Mouse (Mus musculus) urinary bladder, postnatal 0 days (tissue): ENCODE data around the gene Gemin8. TPM values are rescaled to one million over a fixed set of nuclear protein-coding genes. Genes with fewer than 3 reads are reported as not detected.

Source experiments
- polyA plus RNA-seq: library from polyadenylated mRNA; unstranded; fragments of >200 nt; fragmentation: Nextera tagmentation; extraction: Ambion mirVana; gene quantifications from 2 replicates; pipeline ENCODE4 v1.2.1, GENCODE M21; 2015

Gene Gemin8
- 4.2 and 4.3 TPM in 2 replicates for polyA plus RNA-seq

GRCm38 (mm10) chrX:166169892-166170799 is at the start of gene Gemin8:
TSS of gene Gemin8 (plus strand) at chrX:166170454.

GRCm38 (mm10) chrX:166238831-166239460 is 68.7 kb downstream of the Gemin8 start, which contains the start of gene Gpm6b:
TSS of gene Gpm6b (plus strand) at chrX:166238911.

Other genes with a start within 250 kb of the Gemin8 start
- 21.8 and 23.9 TPM in 2 replicates for gene Gpm6b, start 68.5 kb downstream of the Gemin8 start, polyA plus RNA-seq